Mouse (Mus musculus): Measurements from ENCODE around the gene Miga1. TPM values are rescaled to one million over a fixed set of nuclear protein-coding genes. Genes with fewer than 3 reads are reported as not detected.

The Miga1 gene
- polyA plus RNA-seq, 1 experiment from 2014 or later: 27.9 TPM

DNA sequence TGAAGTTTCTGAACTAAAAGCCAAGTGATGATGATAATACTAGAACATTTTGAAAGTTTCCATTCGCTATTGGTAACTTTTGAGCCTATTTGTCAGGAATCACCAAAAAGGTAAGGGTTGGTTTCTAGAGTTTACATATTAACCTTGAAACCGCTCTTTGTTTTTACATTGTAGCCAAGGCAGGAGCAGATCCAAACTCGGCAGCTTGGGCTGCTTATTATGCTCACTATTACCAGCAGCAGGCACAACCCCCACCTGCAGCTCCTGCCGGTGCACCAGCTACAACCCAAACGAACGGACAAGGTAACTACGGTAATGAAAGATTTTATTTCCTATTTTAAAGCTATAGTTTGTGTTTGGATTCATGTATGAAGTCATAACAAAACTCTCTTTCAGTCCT, 114.3 kb downstream of the Miga1 start:
- no peaks in the 10 kb centered on the region for H3K27me3 ChIP-seq
- ATAC-seq (ENCODE audit: low FRiP score): no peak
- 91% methylated on average over 7 of the region's 7 CpGs for WGBS

DNA sequence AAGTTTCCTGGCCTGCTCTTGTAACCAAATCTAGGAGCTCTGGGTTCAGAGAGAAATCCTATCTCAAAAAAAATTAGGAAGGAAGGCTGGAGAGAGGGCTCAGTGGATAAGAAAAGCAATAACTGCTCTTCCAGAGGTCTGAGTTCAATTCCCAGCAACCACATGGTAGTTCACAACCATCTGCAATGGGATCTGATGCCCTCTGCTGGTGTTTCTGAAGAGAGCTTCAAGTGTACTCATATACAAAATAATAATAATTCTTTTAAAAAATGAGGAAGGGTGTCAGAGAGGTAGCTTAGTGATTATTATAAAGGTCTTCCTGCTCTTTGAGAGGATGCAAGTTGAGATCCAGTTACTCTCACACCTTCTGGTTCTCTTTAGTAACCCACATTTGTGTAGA, 115.3 kb downstream of the Miga1 start:
- no peaks in the 10 kb centered on the region for H3K4me1 ChIP-seq
- H3K27me3 ChIP-seq: no peaks in the 10 kb centered on the region
- no peak overlapping the region for H3K4me2 ChIP-seq
- H3K4me3 ChIP-seq (replicated peaks): no peak overlapping the region
- H3K27ac ChIP-seq: no peak overlapping the region
- no peak for ATAC-seq (ENCODE audit: low FRiP score)
- H3K9me3 ChIP-seq: no peaks in the 10 kb centered on the region
- peaks cover 92% of the 10 kb centered on the region for H3K36me3 ChIP-seq (replicated peaks)
- no peak overlapping the region for H3K9ac ChIP-seq

More for the DNA sequence above, 114.3 kb downstream of the Miga1 start:
- no peaks in the 10 kb centered on the region for H3K9me3 ChIP-seq
- H3K4me2 ChIP-seq: no peak overlapping the region
- H3K36me3 ChIP-seq (replicated peaks): peaks cover 91% of the 10 kb centered on the region
- no peaks in the 10 kb centered on the region for H3K4me1 ChIP-seq
- H3K9ac ChIP-seq: no peak overlapping the region
- H3K4me3 ChIP-seq (replicated peaks): no peak overlapping the region
- H3K27ac ChIP-seq: no peak overlapping the region

Other genes with a start within 250 kb of the Miga1 start
- gene Gipc2, start 174.2 kb downstream of the Miga1 start, polyA plus RNA-seq (2016; fragmentation: Nextera tagmentation; extraction: Ambion mirVana): 1.4 and 2.1 TPM in 2 replicates
- 26.6 and 28.7 TPM in 2 replicates for gene Dnajb4, start 130.1 kb downstream of the Miga1 start, polyA plus RNA-seq (2016; fragmentation: Nextera tagmentation; extraction: Ambion mirVana)
- gene Fubp1, start 130.0 kb downstream of the Miga1 start, polyA plus RNA-seq (2016; fragmentation: Nextera tagmentation; extraction: Ambion mirVana): 437 and 443 TPM in 2 replicates
- 3.4 and 6.3 TPM in 2 replicates for gene Nexn, start 74.1 kb downstream of the Miga1 start, polyA plus RNA-seq (2016; fragmentation: Nextera tagmentation; extraction: Ambion mirVana)
- gene Usp33, start 6.1 kb upstream of the Miga1 start, polyA plus RNA-seq (2016; fragmentation: Nextera tagmentation; extraction: Ambion mirVana): 67.4 and 72.9 TPM in 2 replicates
- 51.7 and 53.1 TPM in 2 replicates for gene Zzz3, start 55.1 kb upstream of the Miga1 start, polyA plus RNA-seq (2016; fragmentation: Nextera tagmentation; extraction: Ambion mirVana)

All from forebrain, embryonic 12.5 days (tissue).